In the genomic region with DNA sequence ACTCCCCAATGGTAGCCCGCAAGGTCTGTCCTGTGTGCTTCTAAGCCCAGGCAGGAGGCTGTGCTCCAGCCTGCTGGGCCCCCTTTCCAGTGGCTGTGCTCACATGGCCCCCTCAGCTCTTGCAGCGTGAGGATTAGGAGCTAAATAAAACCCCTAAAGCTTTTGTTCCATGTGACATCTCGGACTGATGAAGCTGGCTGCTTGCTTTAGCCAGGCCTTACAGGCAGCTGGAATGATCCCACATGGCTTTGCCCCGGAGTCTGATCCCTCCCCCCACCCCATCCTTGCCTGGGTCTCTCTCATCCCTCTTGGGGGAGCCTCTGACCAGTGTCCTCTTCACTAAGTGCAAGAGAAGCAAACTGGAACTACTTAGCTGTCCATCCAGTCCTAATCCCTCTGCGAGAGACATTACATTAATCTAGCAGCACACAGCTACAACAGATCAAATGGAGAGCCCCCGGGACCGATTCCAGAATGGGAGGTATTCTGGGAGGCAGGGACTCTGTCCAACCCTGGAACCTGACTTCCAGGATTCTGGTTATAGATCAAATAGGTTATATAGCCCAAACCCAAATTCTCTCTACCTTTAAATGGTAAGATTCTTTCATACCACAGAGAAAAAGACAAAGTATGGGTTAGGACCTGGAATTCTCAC, we compare ENCODE assay signal across 9 mouse cellular contexts.
A peak's percentile ranks its signal among the peaks of the same experiment; 100 is the strongest.
DNase-seq lines count a peak whose midpoint lies in the region; ATAC-seq lines count a peak whose summit lies in the region.
"Had no signal": no experiment of that assay in that cellular context is flagged by ENCODE, and none has a peak within 500 bp of the region (broad histone marks: within the 10 kb centered on the region; RNA-seq: fewer than 3 reads in every experiment).

No protein-coding gene starts in this region.

- no peaks in the 10 kb centered on the region for H3K27me3 ChIP-seq in embryonic facial prominence, embryonic 13.5 days
- no peaks in the 10 kb centered on the region for H3K27me3 ChIP-seq in midbrain, embryonic 14.5 days (ENCODE audit: control insufficient read depth, insufficient read depth, low read length)
- H3K27me3 ChIP-seq: megakaryocyte, embryonic 14.5 days had no signal

- H3K36me3 ChIP-seq in embryonic facial prominence, embryonic 13.5 days: peaks cover 15% of the 10 kb centered on the region; the same call in 1 of the 2 replicates
- H3K36me3 ChIP-seq in midbrain, embryonic 14.5 days (ENCODE audit: control insufficient read depth, insufficient read depth, low read length): no peaks in the 10 kb centered on the region

- H3K4me2 ChIP-seq in embryonic facial prominence, embryonic 13.5 days: peak overlapping the region; percentile 20; the same call in 1 of the 2 replicates
- peak overlapping the region; percentile 25; the same call in 1 of the 2 replicates for H3K4me2 ChIP-seq in midbrain, embryonic 14.5 days (ENCODE audit: low read length)

- H3K9me3 ChIP-seq in embryonic facial prominence, embryonic 13.5 days: no peaks in the 10 kb centered on the region
- H3K9me3 ChIP-seq in midbrain, embryonic 14.5 days (ENCODE audit: control insufficient read depth, low read length): no peaks in the 10 kb centered on the region
- H3K9me3 ChIP-seq: megakaryocyte, embryonic 14.5 days had no signal

- no peak for ATAC-seq in embryonic facial prominence, embryonic 13.5 days (ENCODE audit: insufficient number of reproducible peaks, insufficient read depth, low FRiP score, low TSS enrichment, low read depth)
- ATAC-seq in midbrain, embryonic 14.5 days (ENCODE audit: low FRiP score, low TSS enrichment): peak; percentile 53; the same call in 1 of the 2 replicates

- no peak overlapping the region for H3K4me3 ChIP-seq in embryonic facial prominence, embryonic 13.5 days
- no peak overlapping the region for H3K4me3 ChIP-seq in midbrain, embryonic 14.5 days (replicated peaks; ENCODE audit: low read depth, low read length)
- H3K4me3 ChIP-seq: megakaryocyte, embryonic 14.5 days had no signal

- peak overlapping the region; percentile 62 for H3K27ac ChIP-seq in embryonic facial prominence, embryonic 13.5 days
- peak overlapping the region; percentile 67 for H3K27ac ChIP-seq in midbrain, embryonic 14.5 days (replicated peaks; ENCODE audit: low read depth, low read length)

- H3K4me1 ChIP-seq in embryonic facial prominence, embryonic 13.5 days: peaks cover 82% of the 10 kb centered on the region
- peaks cover 61% of the 10 kb centered on the region for H3K4me1 ChIP-seq in midbrain, embryonic 14.5 days (ENCODE audit: control insufficient read depth, insufficient read depth, low read length)

- peak; percentile 60 to 66 for DNase-seq in cerebellum, postnatal 10 days
- DNase-seq in cerebellum, adult 11 months: no peak
- DNase-seq in heart, postnatal 14 days: peak; percentile 41 to 57
- peak; percentile 64 for DNase-seq in midbrain, embryonic 14.5 days
- DNase-seq in left cerebral cortex, adult 11 months (ENCODE audit: low spot score): no peak
- DNase-seq in left cerebral cortex, adult 8-10 months (ENCODE audit: low spot score in 2 of 2): no peak
- DNase-seq in frontal cortex, postnatal 14 days (ENCODE audit: low spot score in 2 of 2): no peak

- whole genome bisulfite sequencing in embryonic facial prominence, embryonic 13.5 days: 28% methylated on average over 7 of the region's 7 CpGs
- 5% methylated on average over 7 of the region's 7 CpGs for WGBS in midbrain, embryonic 14.5 days

- H3K9ac ChIP-seq in embryonic facial prominence, embryonic 13.5 days: peak overlapping the region; percentile 49; the same call in 1 of the 2 replicates
- peak overlapping the region; percentile 36; the same call in 1 of the 2 replicates for H3K9ac ChIP-seq in midbrain, embryonic 14.5 days (replicated peaks; ENCODE audit: low read length)

- intact Hi-C loops in heart, postnatal 14 days (cut with DNase I): no loop called here

Comparison
In these comparisons a context has a peak if more than half of its experiments do, and no peak if none do; other contexts are left out.
1. DNase-seq: peak in cerebellum, postnatal 10 days (2 of 2), heart, postnatal 14 days (2 of 2) and midbrain, embryonic 14.5 days (single experiment); none in cerebellum, adult 11 months (single experiment), left cerebral cortex, adult 11 months (single experiment), left cerebral cortex, adult 8-10 months (0 of 2) and frontal cortex, postnatal 14 days (0 of 2).